Mouse (Mus musculus) spleen, adult 2 months (tissue): ENCODE results near the gene Wdr43.
"Not testable (repeated sequence)": the region's sequence is repeated elsewhere in the genome, so short reads cannot be mapped to it uniquely, and the experiment has no call there.

ENCODE experiments used
- CTCF ChIP-seq: fragments of 200-500 bp; IDR thresholded peaks from 2 replicates; pipeline ENCODE4 v1.5.1; 2011; ENCODE audit warnings: mild to moderate bottlenecking, inconsistent platforms; ENCODE audit not compliant: insufficient read depth, insufficient read length, insufficient replicate concordance; ENCODE audit errors: extremely low read depth
- POLR2A ChIP-seq: fragments of 200-500 bp; IDR thresholded peaks from 2 replicates; pipeline ENCODE4 v1.6.1; 2011; ENCODE audit warnings: low read depth, low read length, inconsistent platforms

GRCm38 (mm10) chr17:71639056-71639455, 23.4 kb downstream of the Wdr43 start:
- not testable (repeated sequence) for TF ChIP-seq CTCF, POLR2A
